Mouse (Mus musculus): ENCODE data around the gene Plekhm1.
A peak's percentile ranks its signal among the peaks of the same experiment; 100 is the strongest.

The Plekhm1 gene

GRCm38 (mm10) chr11:103361396-103362053, 51.0 kb downstream of the Plekhm1 start:
- DNase-seq (ENCODE audit: low spot score in 2 of 2): no peak

- DNase-seq (ENCODE audit: low spot score in 2 of 2): no peak
These were observed 51.8 kb downstream of the Plekhm1 start for GRCm38 (mm10) chr11:103360661-103361081.

GRCm38 (mm10) chr11:103359841-103360641, 52.4 kb downstream of the Plekhm1 start:
- peak; percentile 82 to 85 for DNase-seq (ENCODE audit: low spot score in 2 of 2)

- peak in 1 of 2 experiments; percentile 57 for DNase-seq (ENCODE audit: low spot score in 2 of 2)
These were observed 53.4 kb downstream of the Plekhm1 start for GRCm38 (mm10) chr11:103359122-103359521.

GRCm38 (mm10) chr11:103358316-103358715, 54.2 kb downstream of the Plekhm1 start:
- DNase-seq (ENCODE audit: low spot score in 2 of 2): no peak

- DNase-seq (ENCODE audit: low spot score in 2 of 2): no peak
These were observed 54.8 kb downstream of the Plekhm1 start for GRCm38 (mm10) chr11:103357710-103358109.

GRCm38 (mm10) chr11:103356938-103357670, 55.4 kb downstream of the Plekhm1 start:
- DNase-seq (ENCODE audit: low spot score in 2 of 2): no peak

GRCm38 (mm10) chr11:103356032-103356571, 56.4 kb downstream of the Plekhm1 start:
- no peak for DNase-seq (ENCODE audit: low spot score in 2 of 2)

- DNase-seq (ENCODE audit: low spot score in 2 of 2): no peak
These were observed 57.2 kb downstream of the Plekhm1 start for GRCm38 (mm10) chr11:103355251-103355650.

GRCm38 (mm10) chr11:103354033-103354432, 58.5 kb downstream of the Plekhm1 start:
- no peak for DNase-seq (ENCODE audit: low spot score in 2 of 2)

GRCm38 (mm10) chr11:103352239-103352814, 60.2 kb downstream of the Plekhm1 start:
- no peak for DNase-seq (ENCODE audit: low spot score in 2 of 2)

- DNase-seq (ENCODE audit: low spot score in 2 of 2): no peak
These were observed 61.7 kb downstream of the Plekhm1 start for GRCm38 (mm10) chr11:103350711-103351315.

- DNase-seq (ENCODE audit: low spot score in 2 of 2): no peak
These were observed 62.8 kb downstream of the Plekhm1 start for GRCm38 (mm10) chr11:103349699-103350098.

GRCm38 (mm10) chr11:103346657-103347056, 65.8 kb downstream of the Plekhm1 start:
- DNase-seq (ENCODE audit: low spot score in 2 of 2): peak in 1 of 2 experiments; percentile 42

GRCm38 (mm10) chr11:103346236-103346635, 66.3 kb downstream of the Plekhm1 start:
- no peak for DNase-seq (ENCODE audit: low spot score in 2 of 2)

- no peak for DNase-seq (ENCODE audit: low spot score in 2 of 2)
These were observed 66.9 kb downstream of the Plekhm1 start for GRCm38 (mm10) chr11:103345408-103346091.

- DNase-seq (ENCODE audit: low spot score in 2 of 2): no peak
These were observed 67.8 kb downstream of the Plekhm1 start for GRCm38 (mm10) chr11:103344494-103345332.

GRCm38 (mm10) chr11:103343881-103344280, 68.6 kb downstream of the Plekhm1 start:
- DNase-seq (ENCODE audit: low spot score in 2 of 2): no peak

GRCm38 (mm10) chr11:103343063-103343462, 69.4 kb downstream of the Plekhm1 start:
- no peak for DNase-seq (ENCODE audit: low spot score in 2 of 2)

GRCm38 (mm10) chr11:103340677-103341076, 71.8 kb downstream of the Plekhm1 start:
- DNase-seq (ENCODE audit: low spot score in 2 of 2): no peak

Data from urinary bladder, postnatal 4 days (tissue).